Mouse (Mus musculus): Measurements from ENCODE around the gene Hk2.
A peak's percentile ranks its signal among the peaks of the same experiment; 100 is the strongest.

Hk2 gene

DNA sequence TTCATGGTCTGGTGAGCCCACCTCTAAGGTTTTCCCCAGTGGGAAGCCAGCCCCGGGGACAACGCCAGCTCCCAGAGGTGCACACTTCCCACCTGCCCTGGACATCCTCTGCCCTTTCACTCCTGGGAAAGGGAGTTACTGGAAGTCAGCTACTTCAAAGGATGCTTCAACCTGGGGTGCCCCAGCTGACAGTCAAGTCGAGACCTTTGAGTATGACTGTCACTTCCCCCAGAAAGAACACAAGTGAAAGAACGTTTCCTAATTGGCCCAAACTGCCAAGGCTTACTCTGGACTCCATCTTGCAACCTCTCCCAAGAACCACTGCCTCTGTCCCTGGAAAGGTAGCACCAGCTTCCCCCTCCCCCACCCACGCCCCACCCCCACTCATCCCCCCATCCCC, 4.5 kb downstream of the Hk2 start:
- no peak for DNase-seq (ENCODE audit: low read depth)

DNA sequence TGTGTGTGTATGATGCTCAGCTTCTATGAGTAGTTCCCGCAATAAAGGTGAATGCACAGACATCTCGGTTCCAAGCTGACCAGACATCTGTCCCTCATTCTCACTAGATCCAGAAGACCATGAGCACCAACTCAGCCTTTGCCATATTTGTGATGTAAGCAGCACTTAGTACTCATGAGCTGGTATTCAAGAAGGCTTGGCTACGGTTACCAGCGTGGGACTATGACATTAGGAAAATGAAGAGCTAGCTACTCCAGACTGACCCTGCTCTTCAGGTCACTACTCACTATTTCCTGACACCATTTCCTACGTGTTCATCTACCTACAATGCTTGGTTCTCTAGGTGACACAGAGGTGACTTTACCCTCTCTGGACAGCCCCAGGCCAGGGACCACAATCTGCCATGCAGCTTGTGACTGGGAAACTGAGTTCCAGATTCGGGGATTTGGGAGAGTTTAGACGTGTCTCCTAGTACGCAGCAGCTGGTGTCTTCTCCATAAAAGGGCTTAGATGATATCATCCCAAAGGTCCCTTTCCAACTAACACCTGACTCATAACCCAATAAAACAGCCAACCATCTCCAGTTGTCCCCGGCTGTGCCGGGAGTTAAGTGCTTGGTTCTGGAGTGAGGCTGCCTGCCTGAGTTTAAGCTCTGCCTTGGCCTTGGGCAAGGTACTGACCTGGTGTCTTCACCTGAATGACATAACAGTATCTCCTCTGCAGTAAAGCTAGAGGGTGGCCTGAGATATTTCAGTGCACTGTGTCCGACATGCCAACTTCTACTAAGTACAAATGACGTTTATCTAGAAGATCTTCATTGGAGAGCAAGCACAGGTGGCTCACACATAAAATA, 6.3 kb downstream of the Hk2 start:
- DNase-seq (ENCODE audit: low read depth) = no peak

DNA sequence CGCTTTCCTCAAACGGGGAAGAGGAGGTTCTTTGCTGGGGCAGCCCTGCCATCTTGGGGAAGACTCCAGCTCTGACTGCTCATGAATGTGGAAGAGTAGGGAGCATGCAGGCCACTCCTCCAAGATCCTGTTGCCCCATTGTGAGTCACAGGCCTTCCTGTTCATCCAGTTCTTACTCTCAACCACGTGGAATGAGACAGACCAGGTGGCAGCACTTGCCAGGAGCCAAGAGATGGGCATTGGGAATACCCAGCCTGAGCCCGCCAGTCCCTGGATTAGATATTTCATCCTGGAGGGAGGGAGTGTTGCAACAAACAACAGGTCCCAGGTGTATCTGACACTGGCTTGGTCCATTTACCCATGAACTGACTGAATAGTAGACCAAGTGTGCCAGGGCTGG, 7.6 kb downstream of the Hk2 start:
- DNase-seq (ENCODE audit: low read depth) = peak; percentile 46

DNA sequence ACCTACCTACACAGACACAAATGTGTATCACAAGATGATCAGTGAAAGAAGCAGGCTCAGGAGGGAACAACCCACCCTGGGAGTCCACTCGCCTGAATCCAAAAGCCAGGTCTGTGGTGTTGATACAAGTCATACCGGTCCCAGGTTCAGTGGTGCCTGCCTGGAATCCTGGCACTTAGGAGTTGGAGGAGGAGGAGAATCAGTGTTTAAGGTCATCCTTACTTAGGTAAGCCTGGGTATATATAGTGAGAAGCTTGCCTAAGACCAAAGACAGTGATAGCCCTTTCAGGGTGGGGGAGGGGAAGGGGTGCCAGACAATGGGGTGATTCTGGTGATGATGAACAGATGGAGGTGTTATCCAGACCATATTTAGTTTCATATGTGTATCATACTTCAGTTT, 9.0 kb downstream of the Hk2 start:
- no peak for DNase-seq (ENCODE audit: low read depth)

DNA sequence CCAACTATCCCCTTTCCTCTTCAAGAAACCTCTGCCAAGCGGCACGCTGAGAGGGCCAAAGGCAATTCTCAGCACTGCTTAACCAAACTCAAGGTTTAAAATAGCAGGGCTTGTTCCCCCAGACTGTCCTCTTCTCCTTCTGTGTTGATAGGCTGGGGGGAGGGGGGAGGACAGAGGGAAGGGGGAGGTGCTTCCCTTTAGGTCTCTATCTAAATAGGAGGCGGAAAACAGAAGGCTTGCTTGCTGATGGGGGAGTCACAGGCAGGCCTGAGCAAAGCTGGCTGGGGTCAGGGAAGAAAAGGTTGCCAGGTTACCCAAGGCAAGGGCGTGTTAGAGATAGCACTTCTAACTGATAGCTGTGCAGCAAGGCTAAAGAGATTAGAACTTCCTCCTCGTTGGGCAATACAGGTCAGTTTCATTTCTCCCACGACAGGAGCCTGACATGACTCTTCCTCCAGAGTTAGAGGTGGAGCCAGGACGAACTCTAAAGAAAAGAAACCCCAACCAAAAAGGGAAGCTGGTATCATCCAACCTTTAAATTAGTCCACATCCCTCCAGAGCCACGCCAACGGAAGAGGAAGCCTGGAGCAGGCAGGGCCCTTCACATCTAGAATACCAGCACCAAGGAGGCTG, 10.3 kb downstream of the Hk2 start:
- no peak for DNase-seq (ENCODE audit: low read depth)

DNA sequence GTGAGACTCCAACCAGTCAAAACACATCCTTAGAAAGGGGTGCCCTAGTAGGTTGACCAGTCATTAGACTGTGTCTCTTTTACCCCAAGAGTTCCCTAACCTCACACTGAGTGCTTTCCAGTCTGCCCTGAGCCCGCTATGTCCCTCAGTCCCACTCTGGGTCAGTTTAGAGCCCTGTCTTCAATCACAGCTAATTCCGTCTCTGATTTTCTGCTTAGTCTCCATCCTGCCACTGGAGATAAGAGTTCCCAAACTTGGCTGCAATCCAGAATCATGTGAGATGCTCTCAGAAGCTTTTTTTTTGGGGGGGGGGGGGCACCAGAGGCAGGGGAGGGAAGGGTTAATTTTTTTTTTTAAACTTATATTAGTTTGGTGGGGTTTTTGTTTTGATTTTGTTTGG, 11.5 kb downstream of the Hk2 start:
- DNase-seq (ENCODE audit: low read depth) = no peak

DNA sequence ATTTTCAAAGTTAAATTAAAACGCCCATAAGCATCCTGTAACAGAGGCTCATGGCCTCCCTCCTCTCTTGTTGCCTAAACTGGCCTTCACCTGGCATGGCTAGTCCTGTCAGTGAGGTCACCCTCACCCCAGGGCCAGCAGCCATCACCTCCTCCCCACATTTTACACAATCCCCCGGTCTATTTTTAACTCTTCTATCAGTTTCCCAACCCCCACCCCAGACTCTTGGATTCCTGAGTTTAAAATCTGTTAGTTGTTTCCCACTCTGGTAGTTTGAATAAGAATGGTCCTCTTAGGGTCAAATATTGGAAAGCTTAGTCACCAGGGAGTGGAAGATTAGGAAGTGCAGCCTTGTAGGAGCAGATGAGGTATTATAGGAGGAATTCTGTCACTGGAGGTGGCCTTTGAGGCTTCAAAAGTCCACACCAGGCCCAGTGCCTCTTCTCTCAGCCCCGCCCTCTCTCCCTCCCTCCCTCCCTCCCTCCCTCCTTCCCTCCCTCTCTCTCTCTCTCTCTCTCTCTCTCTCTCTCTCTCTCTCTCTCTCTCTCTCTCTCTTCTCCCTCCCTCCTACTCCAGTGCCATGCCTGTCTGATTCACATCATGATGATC, 13.4 kb downstream of the Hk2 start:
- DNase-seq (ENCODE audit: low read depth) = peak; percentile 71

DNA sequence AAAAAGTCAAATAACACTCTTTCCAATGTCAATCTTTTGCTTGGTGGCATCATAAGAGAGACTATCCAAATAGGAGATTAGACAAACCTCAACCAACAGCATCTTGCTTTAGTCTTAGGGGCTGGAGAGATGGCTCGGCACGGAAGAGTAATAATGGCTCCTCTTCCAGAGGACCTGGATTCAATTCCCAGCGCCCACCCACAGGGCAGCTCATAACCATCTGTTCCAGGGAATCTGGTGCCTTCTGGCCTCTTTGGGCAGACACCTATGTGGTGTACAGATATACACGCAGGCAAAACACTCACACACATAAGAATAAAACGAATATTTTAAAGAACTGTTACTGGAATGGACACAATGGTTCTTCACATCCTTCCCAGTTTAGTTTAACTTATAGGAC, 15.0 kb downstream of the Hk2 start:
- DNase-seq (ENCODE audit: low read depth) = no peak

DNA sequence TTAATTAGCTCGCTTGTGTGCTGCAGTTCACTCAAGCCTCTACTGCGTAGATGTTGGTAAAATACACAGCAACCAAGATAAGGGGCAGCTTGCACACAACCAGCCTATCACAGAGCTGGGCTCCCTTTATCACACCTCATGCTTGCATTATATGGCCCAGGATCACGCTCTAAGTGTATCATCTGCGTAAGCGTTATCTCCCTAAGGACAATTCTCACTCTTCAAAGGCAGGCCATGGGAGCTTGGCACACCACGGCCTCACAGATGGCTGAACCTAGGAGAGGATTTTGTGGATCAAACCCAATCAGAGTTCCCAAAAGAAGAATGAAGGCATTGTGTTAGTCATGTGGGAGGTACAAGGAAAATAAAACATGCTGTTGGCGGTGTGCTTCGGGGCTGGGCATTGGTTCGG, 17.4 kb downstream of the Hk2 start:
- peak; percentile 48 for DNase-seq (ENCODE audit: low read depth)

DNA sequence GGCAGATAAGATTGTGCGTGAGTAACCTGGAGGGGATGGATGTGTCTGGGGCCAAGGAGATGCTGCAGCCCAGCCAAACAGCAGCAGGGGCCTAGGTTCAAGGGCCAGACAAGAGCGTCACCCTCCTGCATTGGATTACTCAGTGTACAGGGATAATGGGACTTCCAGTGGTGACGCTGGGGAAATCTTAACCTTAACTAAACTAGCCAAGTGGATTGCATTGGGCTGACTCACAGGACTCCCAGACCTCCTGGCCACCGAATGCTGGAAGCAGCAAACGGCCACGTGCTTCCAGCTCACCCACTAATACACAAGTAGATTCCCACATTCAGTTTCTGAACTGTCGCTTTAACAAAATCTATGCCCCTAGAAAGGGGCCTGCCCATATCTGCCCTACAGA, 18.0 kb downstream of the Hk2 start:
- peak; percentile 94 for DNase-seq (ENCODE audit: low read depth)

DNA sequence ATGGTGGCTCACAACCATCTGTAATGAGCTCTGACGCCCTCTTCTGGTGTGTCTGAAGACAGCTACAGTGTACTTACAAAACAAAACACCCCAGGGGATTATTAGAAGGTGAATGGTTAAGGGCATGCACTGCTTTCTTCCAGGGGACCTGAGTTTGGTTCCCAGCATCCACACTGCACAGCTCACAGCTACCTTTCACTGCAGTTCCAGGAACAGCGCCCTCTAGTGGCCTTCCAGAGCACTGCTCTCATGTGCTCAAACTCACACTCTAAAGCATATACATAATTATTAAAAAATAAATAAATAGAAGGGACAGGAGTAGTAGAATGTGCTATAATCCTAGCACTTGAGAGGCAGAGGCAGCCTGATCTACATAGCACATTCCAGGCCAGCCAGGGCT, 18.9 kb downstream of the Hk2 start:
- no peak for DNase-seq (ENCODE audit: low read depth)

DNA sequence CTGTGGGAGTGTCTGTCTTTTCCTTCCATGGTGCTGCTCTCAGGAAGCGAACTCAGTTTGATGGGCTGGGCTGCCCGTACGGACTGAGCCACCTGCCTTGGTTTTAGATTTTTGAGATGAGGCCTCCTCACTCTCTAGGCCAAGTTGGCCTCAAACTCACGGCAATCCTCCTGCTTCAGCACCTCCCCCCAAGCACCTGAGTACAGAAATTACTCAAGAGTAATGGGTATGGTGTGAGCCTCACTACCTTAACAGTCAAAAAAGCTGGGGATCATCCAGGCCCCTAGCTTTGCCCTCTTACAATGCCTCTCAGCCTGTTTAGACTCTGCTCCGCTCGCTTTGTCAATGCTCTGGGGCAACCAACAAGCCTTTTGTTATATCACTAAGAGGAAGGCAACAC, 19.5 kb downstream of the Hk2 start:
- no peak for DNase-seq (ENCODE audit: low read depth)

DNA sequence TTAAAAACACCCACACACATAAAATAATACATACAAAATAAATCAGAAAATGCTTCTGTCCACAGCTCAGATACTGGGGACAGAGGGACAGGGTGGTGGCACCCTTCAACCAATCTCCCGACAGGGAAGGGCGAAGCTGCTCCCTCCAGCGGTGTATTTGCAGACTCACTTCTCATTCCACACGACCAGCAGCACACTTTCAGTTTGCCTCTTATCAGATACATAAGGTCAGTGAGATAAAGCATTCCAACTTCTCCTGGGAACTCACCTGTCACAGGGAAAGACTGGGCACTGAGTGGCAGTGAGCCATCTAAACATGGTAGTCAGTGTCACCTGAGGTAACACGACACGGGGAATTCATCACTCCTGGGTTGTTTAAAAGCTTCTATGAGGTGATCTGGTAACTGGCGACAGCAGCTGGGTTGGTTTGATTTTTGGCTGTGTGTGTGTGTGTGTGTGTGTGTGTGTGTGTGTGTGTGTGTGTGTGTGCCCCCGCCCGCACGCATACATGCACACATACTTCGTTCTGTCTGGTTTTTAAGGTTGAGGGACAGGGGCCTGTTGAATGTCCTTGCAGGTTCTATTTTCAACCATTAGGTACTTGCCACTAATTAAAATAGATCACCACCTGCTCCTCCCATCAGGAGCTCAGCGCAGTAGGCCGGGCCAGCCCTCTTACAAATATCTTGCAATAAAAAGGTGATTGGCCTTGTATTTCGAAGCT, 20.5 kb downstream of the Hk2 start:
- DNase-seq (ENCODE audit: low read depth) = no peak

DNA sequence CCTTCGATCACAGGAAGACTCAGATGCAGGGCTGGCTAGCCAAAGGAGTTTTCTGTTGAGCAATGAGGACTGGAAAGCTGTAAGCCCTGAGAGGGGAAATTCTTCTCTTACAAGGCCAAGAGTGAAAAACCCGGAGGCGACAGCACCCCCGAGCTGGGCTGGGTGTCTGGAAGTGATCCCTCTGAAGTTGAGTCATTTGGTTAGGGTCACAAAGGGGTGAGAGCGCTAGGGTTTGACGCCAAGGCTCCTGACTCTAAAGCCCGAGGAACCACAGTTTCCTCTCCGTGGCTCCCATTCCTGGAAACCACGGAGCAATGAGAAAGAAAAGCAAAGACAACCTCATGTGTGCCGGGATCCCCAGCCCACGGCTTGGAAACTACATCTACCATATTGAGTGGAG, 21.2 kb downstream of the Hk2 start:
- DNase-seq (ENCODE audit: low read depth) = peak; percentile 91

DNA sequence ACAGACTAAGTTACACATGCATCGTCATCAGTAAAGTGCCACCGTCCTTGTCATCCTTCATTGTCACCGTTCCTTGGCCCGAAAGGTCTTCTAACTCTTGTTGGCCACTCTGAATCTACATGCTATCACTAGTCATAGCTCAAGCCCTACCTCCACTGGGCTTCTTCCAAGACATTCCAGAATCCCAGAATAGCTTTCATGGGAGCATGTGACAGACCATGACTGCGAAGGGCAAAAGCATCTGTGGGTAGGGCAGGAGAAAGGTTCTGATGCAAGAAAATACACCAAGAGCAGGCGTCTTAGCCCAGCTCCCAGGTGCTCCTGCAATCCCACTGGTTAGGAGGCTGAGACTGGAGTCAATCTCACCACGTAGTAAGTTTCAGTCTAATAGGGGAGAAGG, 22.5 kb downstream of the Hk2 start:
- peak; percentile 76 for DNase-seq (ENCODE audit: low read depth)

DNA sequence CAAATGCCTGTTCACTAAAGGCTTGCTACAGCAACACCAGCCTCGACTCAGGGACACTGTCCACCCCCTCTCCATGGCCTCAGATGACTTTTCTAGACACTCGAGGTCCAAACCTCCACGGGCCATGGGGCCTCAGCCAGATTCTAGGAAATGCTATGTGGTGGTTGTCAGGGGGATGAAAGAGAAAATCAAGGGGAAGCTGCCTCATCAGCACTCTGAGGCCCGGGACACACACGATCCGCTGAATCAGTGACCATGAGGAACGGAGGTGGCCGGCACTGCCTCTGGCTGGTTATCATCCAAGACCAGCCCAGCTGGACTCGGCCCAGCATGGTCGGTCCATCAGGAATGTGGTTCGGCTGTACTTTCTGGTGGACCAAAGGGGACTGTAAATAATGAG, 23.2 kb downstream of the Hk2 start:
- peak; percentile 33 for DNase-seq (ENCODE audit: low read depth)

DNA sequence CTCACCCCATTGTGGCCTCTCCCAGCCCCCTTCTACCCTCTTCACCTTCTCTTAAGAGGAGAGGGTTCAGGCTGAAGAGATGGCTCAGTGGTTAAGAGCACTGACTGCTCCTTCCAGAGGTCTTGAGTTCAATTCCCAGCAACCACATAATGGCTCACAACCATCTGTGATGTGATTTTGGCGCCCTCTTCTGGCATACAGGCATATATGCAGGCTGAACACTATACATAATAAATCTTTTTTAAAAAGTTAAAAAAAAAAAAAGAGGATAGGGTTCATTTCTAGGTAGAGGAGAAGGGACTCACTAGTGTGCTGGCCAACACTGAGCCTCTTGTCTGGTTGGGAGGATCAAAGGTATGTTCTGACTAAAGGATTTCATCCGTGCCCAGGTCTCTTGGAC, 24.2 kb downstream of the Hk2 start:
- no peak for DNase-seq (ENCODE audit: low read depth)

DNA sequence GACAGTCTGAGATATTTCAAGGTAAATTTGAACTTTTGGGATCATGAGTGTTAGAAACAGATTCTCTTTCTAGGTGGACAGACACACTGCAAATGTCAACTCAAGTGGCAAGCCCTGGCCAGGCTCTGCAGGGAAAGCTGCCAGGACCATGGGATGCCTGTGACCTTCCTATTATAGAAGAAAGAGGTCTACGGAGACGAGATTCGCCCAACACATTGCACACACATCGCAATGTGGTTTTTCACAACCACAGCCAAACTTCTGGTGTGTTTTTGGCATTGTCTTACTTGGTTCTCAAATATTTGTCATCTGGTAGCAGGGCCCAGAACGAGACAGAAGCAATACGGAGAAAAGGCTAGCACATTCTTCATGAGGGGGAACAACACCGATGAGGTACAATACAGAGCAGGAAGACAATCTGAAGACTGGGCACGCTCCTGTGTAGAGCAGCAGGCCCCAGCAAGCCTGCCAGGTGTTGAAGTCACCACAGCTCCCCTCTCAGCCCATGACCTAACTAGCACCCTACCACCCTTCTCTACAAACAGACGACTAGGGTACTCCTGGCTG, 26.1 kb downstream of the Hk2 start:
- no peak for DNase-seq (ENCODE audit: low read depth)

DNA sequence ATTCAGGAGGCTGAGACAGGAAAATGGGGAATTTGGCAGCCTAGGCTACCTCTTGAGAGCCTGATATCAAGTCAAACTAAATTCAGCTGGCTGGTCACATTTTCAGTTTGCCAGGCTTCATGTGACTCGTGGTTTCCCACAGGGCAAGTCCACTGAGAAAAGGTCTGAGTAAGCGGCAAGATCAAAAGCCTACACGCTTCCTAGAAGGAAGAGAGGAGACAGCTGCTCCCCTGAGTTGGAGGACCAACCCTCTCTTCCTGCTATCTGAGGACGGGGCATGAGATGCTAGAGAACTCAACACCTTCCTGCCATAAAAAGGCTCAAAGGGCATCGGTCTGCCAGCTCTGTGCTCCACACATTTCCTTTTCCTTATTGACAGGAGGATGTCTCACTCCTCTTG, 27.2 kb downstream of the Hk2 start:
- peak; percentile 51 for DNase-seq (ENCODE audit: low read depth)

DNA sequence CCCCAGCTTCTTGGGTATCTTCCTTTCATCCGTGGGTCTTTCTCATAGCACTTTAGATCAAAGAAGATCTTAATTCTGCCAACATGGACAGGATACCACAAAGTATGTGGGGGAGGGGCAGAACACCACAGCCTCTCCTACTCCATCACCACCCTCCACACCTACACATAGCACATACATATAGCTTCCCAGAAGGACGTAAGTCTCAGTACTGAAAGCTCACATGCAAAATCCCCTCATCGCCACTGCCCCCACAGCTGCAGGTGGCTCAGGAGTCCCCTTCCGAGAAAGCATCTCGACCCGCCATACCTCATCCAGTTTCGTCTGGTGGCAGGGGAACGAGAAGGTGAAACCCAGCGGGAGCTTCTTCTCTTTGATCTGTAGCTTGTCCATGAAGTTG, 29.7 kb downstream of the Hk2 start:
- DNase-seq (ENCODE audit: low read depth) = no peak

DNA sequence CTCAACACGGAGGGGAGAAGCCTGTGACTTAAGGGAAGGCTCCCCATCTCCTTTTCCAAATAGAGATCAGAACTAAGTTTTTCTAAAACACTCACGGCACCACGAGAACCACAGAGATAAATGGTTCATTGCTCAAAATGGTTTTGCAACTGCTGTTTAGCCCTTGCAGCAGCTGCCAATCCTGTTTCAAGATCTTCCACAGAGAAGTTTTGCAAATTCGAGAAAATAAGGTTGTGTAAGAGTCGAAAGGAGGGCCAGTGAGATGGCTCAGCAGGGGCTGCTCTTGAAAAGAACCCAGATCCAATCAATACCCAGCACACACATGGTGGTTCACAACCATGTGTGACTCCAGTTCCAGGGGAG, 32.8 kb downstream of the Hk2 start:
- DNase-seq (ENCODE audit: low read depth) = peak; percentile 69

DNA sequence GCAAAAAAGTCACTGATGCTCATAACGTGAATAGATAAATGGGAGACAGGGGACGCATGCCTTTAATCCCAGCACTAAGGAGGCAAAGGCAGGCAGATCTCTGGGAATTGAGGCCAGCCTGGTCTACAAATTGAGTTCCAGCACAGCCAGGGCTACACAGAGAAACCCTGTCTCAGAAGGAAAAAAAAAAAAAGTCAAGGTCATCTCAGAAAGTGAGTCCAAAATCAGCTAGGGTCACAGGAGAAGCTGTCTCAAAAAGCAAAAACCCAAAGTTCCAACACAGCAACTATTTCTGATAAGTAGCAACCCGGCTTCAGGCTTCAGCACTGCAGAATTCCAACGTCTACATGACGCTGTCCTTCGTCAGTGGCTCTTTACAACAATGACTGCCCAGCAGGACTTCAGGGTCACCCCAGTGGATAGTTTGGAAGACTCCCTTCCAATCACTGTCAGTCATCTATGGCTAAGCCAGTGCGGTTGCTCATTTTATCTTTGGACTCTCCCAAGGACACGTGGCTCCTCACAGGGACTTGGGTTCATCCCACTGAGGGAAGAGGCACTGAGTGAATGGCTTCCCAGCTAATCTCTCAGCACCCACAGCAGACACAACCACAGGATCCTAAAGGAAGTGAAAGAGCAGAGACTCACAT, 33.3 kb downstream of the Hk2 start:
- DNase-seq (ENCODE audit: low read depth) = no peak
